Mouse (Mus musculus) heart, embryonic 11.5 days (tissue): ENCODE measurements around the gene Gm11639. TPM values are rescaled to one million over a fixed set of nuclear protein-coding genes. Genes with fewer than 3 reads are reported as not detected.

Source experiments
- ATAC-seq: fragments of 200-750 bp; cut with Nextera tagmentation; replicated peaks from 2 replicates; pipeline ENCODE4 v1.8.0; 2017; ENCODE audit warnings: moderate library complexity; ENCODE audit not compliant: insufficient number of reproducible peaks, low FRiP score, low TSS enrichment
- H3K27ac ChIP-seq: fragments of 300-500 bp; sonication (generic); 2 replicates; pipeline ENCODE4 v1.5.1; 2014; ENCODE audit warnings: mild to moderate bottlenecking, low read depth, low read length
- H3K27me3 ChIP-seq: fragments of 300-500 bp; sonication (generic); 2 replicates; pipeline ENCODE4 v1.6.1; 2014; ENCODE audit warnings: mild to moderate bottlenecking, low read length, mixed read lengths; ENCODE audit not compliant: control insufficient read depth, insufficient read depth
- H3K36me3 ChIP-seq: fragments of 300-500 bp; sonication (generic); 2 replicates; pipeline ENCODE4 v1.6.1; 2014; ENCODE audit warnings: mild to moderate bottlenecking, low read length, moderate library complexity, mixed read lengths; ENCODE audit not compliant: control insufficient read depth, insufficient read depth
- H3K4me1 ChIP-seq: fragments of 300-500 bp; sonication (generic); 2 replicates; pipeline ENCODE4 v1.6.1; 2014; ENCODE audit warnings: low read length; ENCODE audit not compliant: control insufficient read depth, insufficient read depth
- H3K4me2 ChIP-seq: fragments of 300-500 bp; sonication (generic); 2 replicates; pipeline ENCODE4 v1.6.1; 2014; ENCODE audit warnings: mild to moderate bottlenecking, moderate library complexity
- H3K4me3 ChIP-seq: fragments of 300-500 bp; sonication (generic); 2 replicates; pipeline ENCODE4 v1.5.1; 2014; ENCODE audit warnings: low read depth, low read length
- H3K9ac ChIP-seq: fragments of 300-500 bp; sonication (generic); 2 replicates; pipeline ENCODE4 v1.6.1; 2014; ENCODE audit warnings: mild to moderate bottlenecking, low read depth, low read length, moderate library complexity
- H3K9me3 ChIP-seq: fragments of 300-500 bp; sonication (generic); replicated peaks from 2 replicates; pipeline ENCODE4 v1.6.1; 2016; ENCODE audit warnings: low read length; ENCODE audit not compliant: control insufficient read depth
- WGBS: fragments of 180-500 bp; shearing (Covaris S2); extraction: QIAGEN DNeasy Blood & Tissue Kit; methylation state at CpG from one replicate; pipeline ENCODE4 v1.1.7; 2014; ENCODE audit not compliant: insufficient replicate concordance; 5-methylcytosine and 5-hydroxymethylcytosine counted together
- polyA plus RNA-seq: library from polyadenylated mRNA; unstranded; fragments of >200 nt; fragmentation: Nextera tagmentation; extraction: Ambion mirVana; gene quantifications from 2 replicates; pipeline ENCODE4 v1.2.1, GENCODE M21; 2014

The Gm11639 gene
- 0.03 TPM in 1 of 2 replicates, not detected in the other for polyA plus RNA-seq

GRCm38 (mm10) chr11:104685548-104685947, at the start of gene Gm11639:
Gene Gm11639 (plus strand): TSS chr11:104685707.
- ATAC-seq = peak; percentile 59; the same call in 1 of the 2 replicates
- peak within 1 kb of the TSS; percentile 41 for H3K4me2 ChIP-seq
- no peaks in the 10 kb centered on the region for H3K4me1 ChIP-seq
- H3K9me3 ChIP-seq = no peaks in the 10 kb centered on the region
- no peak within 1 kb of the TSS for H3K27ac ChIP-seq
- H3K27me3 ChIP-seq = no peaks in the 10 kb centered on the region
- peak within 1 kb of the TSS; percentile 10 for H3K4me3 ChIP-seq
- 23% methylated on average over 23 of the region's 23 CpGs for WGBS
- no peak within 1 kb of the TSS for H3K9ac ChIP-seq
- no peaks in the 10 kb centered on the region for H3K36me3 ChIP-seq

GRCm38 (mm10) chr11:104637010-104637409, 48.5 kb upstream of the Gm11639 start:
- WGBS = 89% methylated on average over 14 of the region's 14 CpGs
- Histone ChIP-seq H3K9ac (no peak overlapping the region), H3K9me3 (no peaks in the 10 kb centered on the region), H3K27ac (no peak overlapping the region), H3K4me1 (no peaks in the 10 kb centered on the region), H3K27me3 (no peaks in the 10 kb centered on the region), H3K4me2 (no peak overlapping the region), H3K4me3 (no peak overlapping the region), H3K36me3 (no peaks in the 10 kb centered on the region)
- ATAC-seq = no peak

DNA sequence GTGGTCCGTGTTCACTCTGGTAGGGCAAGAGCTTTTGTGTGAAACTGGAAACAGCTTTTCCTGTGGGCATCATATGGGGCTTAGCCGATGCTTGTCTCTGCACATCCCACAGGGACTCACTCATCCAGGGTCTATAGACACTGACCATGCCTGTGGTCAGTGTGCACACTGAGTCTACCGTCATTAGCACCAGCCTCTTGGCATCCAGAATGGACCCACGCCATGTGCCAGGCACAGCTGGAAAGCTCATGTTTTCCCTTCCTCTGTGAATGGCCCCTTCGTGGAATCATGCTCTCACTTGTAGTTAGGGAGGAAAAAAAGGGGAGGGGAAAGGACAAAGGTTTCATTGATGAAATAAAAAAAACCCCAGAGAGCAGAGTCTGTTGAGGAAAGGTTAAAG, 47.5 kb upstream of the Gm11639 start:
- no peak overlapping the region for H3K27ac ChIP-seq
- H3K4me2 ChIP-seq = no peak overlapping the region
- H3K4me3 ChIP-seq = no peak overlapping the region
- ATAC-seq = no peak
- H3K36me3 ChIP-seq = no peaks in the 10 kb centered on the region
- no peaks in the 10 kb centered on the region for H3K9me3 ChIP-seq
- no peak overlapping the region for H3K9ac ChIP-seq
- no peaks in the 10 kb centered on the region for H3K4me1 ChIP-seq
- H3K27me3 ChIP-seq = no peaks in the 10 kb centered on the region
- whole genome bisulfite sequencing = 72% methylated on average over 5 of the region's 5 CpGs

DNA sequence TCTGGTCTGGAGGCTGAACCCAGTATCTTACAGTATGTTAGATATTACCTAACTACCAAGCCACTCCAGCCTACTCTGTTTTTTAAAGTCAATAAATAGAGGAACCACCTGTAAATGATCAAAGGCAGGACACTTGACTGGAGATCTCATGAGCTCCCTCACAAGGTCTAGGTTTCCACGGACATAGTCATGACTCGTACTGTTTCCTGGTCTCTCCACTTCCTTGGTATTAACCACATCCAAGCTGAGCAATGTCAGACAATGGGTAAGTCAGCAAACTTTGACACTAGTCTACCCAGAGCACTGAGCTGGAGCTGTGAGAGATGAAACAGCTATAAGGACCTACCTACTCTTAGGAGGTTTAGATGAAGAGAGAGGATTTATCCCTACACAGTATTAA, 46.6 kb upstream of the Gm11639 start:
- Histone ChIP-seq H3K9me3 (no peaks in the 10 kb centered on the region), H3K9ac (no peak overlapping the region), H3K4me1 (no peaks in the 10 kb centered on the region), H3K36me3 (no peaks in the 10 kb centered on the region), H3K4me3 (no peak overlapping the region), H3K27ac (no peak overlapping the region), H3K4me2 (no peak overlapping the region), H3K27me3 (no peaks in the 10 kb centered on the region)
- ATAC-seq = no peak
- WGBS = 58% methylated on average over 2 of the region's 2 CpGs

- Histone ChIP-seq H3K36me3 (no peaks in the 10 kb centered on the region), H3K4me2 (no peak overlapping the region), H3K9me3 (no peaks in the 10 kb centered on the region), H3K27ac (no peak overlapping the region), H3K4me3 (no peak overlapping the region), H3K27me3 (no peaks in the 10 kb centered on the region), H3K4me1 (no peaks in the 10 kb centered on the region), H3K9ac (no peak overlapping the region)
- WGBS = 86% methylated on average over 9 of the region's 9 CpGs
- no peak for ATAC-seq
Measured at GRCm38 (mm10) chr11:104639634-104640033, 45.9 kb upstream of the Gm11639 start.

DNA sequence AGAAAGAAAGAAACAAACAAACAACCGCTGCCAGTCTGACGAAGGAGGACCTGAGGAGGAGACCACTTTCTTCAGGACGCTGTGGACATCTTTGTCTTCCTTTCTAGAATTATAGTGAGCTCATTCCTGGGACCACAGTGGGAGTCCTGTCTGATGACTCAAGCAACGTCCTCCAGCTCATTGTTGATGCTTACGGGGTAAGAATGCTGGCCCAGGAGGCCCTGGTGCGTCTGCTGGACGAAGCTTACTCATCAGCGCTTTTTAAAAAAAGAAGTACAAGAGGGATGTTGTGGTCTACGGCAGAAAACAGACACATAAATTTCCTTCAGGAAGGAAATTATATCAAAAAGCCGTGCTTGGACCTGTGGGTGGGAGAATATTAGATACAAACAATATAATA, 44.6 kb upstream of the Gm11639 start:
- H3K36me3 ChIP-seq = no peaks in the 10 kb centered on the region
- ATAC-seq = no peak
- WGBS = 82% methylated on average over 10 of the region's 10 CpGs

DNA sequence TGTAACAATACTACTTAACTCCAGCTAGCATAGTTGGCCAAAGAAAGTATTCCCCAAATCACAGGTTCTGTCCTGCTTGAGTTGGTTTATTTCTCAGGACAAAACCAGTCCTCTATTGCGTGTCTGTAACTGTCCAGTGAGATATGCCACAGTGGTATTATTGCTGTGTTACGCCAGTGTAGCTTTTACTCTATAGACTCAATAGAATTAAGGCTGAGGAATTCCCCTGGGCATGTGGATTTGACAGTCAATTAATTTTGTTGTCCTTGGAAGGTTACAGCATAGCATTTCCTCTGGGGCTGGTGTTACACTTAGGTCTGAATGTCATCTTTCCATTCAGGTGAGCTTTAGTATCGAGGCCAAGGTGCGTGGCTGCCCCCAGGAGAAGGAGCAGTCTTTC, 42.3 kb upstream of the Gm11639 start:
- no peak overlapping the region for H3K9ac ChIP-seq
- no peaks in the 10 kb centered on the region for H3K4me1 ChIP-seq
- no peak overlapping the region for H3K27ac ChIP-seq
- no peaks in the 10 kb centered on the region for H3K27me3 ChIP-seq
- no peak overlapping the region for H3K4me2 ChIP-seq
- no peak for ATAC-seq
- H3K4me3 ChIP-seq = no peak overlapping the region
- WGBS = 83% methylated on average over 4 of the region's 4 CpGs
- no peaks in the 10 kb centered on the region for H3K9me3 ChIP-seq
- H3K36me3 ChIP-seq = no peaks in the 10 kb centered on the region

More for the DNA sequence above, 44.6 kb upstream of the Gm11639 start:
- Histone ChIP-seq H3K4me1 (no peaks in the 10 kb centered on the region), H3K27me3 (no peaks in the 10 kb centered on the region), H3K27ac (no peak overlapping the region), H3K4me3 (no peak overlapping the region), H3K9me3 (no peaks in the 10 kb centered on the region), H3K9ac (no peak overlapping the region), H3K4me2 (no peak overlapping the region)

- no peaks in the 10 kb centered on the region for H3K27me3 ChIP-seq
- H3K9ac ChIP-seq = no peak overlapping the region
Measured at GRCm38 (mm10) chr11:104645402-104645801, 40.1 kb upstream of the Gm11639 start.

DNA sequence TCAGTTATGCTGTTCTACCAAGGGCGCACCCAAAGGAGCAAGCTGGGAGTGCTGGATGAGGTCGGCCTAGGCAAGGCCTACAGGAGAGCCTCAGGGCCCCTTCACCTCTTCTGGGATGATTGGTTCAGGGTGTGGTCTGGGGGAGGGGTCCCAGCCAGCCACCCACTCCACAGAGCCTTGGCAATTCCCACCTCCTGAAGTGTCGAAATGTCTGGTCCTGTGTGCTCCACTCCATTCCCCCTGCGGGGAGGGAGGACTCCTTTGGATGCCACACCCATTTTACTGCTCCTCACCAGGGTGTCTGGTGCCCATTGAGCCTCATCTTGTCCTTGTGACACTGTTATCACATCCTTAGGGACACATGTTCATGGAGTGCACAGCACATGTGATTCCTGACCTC, 39.3 kb upstream of the Gm11639 start:
- Histone ChIP-seq H3K4me2 (no peak overlapping the region), H3K4me3 (no peak overlapping the region), H3K36me3 (no peaks in the 10 kb centered on the region), H3K9ac (no peak overlapping the region), H3K4me1 (no peaks in the 10 kb centered on the region), H3K27ac (no peak overlapping the region), H3K27me3 (no peaks in the 10 kb centered on the region), H3K9me3 (no peaks in the 10 kb centered on the region)
- ATAC-seq = no peak
- WGBS = 72% methylated on average over 4 of the region's 4 CpGs

More at GRCm38 (mm10) chr11:104645402-104645801, 40.1 kb upstream of the Gm11639 start:
- WGBS = 87% methylated on average over 6 of the region's 6 CpGs
- H3K9me3 ChIP-seq = no peaks in the 10 kb centered on the region
- no peak overlapping the region for H3K4me3 ChIP-seq
- H3K36me3 ChIP-seq = no peaks in the 10 kb centered on the region
- H3K4me1 ChIP-seq = no peaks in the 10 kb centered on the region
- no peak for ATAC-seq
- no peak overlapping the region for H3K4me2 ChIP-seq
- H3K27ac ChIP-seq = no peak overlapping the region
